Mouse (Mus musculus): ENCODE measurements around the gene Dpp9.

The Dpp9 gene

GRCm38 (mm10) chr17:56139858-56140595 is 78.7 kb downstream of the Dpp9 start, which contains the start of gene Sema6b:
TSS of gene Sema6b (minus strand) at chr17:56140343.
- DNase-seq (ENCODE audit: low spot score in 2 of 2): no peak

- DNase-seq (ENCODE audit: low spot score in 2 of 2): no peak
Observed at GRCm38 (mm10) chr17:56139355-56139754, 79.3 kb downstream of the Dpp9 start.

DNA sequence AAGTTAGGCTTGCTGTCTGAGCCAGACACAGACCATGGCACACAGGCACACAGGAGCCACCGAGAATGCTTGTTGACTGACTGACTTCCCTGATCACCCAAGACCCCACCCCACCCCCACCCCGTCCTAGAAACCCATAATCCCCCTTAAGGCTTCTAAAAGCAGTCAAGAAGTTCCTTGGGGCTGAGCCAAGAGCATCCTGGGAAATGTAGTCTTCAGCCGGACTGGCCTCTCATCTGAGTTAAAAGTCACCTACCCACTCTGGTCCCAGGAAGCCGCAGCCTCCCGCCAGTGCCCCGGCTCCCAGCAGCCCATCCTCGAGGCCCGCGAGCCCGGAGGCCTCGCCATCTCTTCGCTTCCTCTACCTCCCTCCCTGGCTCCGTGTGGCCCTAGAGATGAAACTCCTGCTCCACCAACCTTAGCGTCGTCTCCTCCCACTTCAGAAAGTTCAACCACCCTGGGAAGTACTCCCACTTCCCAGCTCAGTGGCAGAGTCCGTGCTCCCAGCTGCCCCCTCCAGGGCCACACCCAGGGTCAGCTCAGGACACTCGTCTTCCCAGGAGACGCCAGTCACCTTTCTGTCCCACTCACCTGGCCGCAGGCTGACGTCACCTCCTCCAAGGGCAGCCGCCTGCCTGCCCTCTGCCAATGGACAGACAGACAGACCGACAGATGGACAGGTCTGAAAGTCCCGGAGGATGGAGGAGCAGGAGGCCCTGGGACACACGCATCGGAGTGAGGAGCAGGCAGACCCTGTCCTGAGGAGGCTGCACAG is 80.7 kb downstream of the Dpp9 start:
- no peak for DNase-seq (ENCODE audit: low spot score in 2 of 2)
